Mouse (Mus musculus) MEL (cell line): ENCODE measurements around the gene Pank4. TPM values are rescaled to one million over a fixed set of nuclear protein-coding genes. Genes with fewer than 3 reads are reported as not detected.

Source experiments
- DNase-seq: peaks from one replicate; pipeline ENCODE4 v3.0.0; 2011; ENCODE audit warnings: low read depth, low spot score
- H3K27ac ChIP-seq: 2 replicates; pipeline ENCODE4 v1.5.1; 2012; ENCODE audit warnings: low read depth, mild to moderate bottlenecking, control low read depth, low read length, moderate library complexity; ENCODE audit not compliant: control insufficient read depth
- H3K27me3 ChIP-seq, 2 experiments: fragments of 150-350 bp in 1 of 2; sonication (generic) in 1 of 2; 2 replicates each; pipeline ENCODE4 v1.6.1; 2012; ENCODE audit warnings: low read length in 2 of 2, mild to moderate bottlenecking in 2 of 2, improper control_type of control experiment in 1 of 2, moderate library complexity in 1 of 2; ENCODE audit not compliant: insufficient read depth in 2 of 2, control insufficient read depth in 1 of 2
- H3K36me3 ChIP-seq, 2 experiments: 2 replicates each; pipeline ENCODE4 v1.6.1; 2012 to 2014; ENCODE audit warnings: low read length in 2 of 2, improper control_type of control experiment in 1 of 2, inconsistent platforms in 1 of 2, mild to moderate bottlenecking in 1 of 2; ENCODE audit not compliant: insufficient read depth in 2 of 2, control insufficient read depth in 1 of 2
- H3K4me1 ChIP-seq, 2 experiments: fragments of 150-350 bp in 1 of 2; sonication (generic) in 1 of 2; 2 replicates each; pipeline ENCODE4 v1.6.1; 2012; ENCODE audit warnings: low read length in 2 of 2, improper control_type of control experiment in 1 of 2, mild to moderate bottlenecking in 1 of 2; ENCODE audit not compliant: insufficient read depth in 2 of 2, control insufficient read depth in 1 of 2
- H3K4me3 ChIP-seq, 2 experiments: fragments of 150-350 bp in 1 of 2; sonication (generic) in 1 of 2; 2 replicates each; pipeline ENCODE4 v1.5.1; 2012; ENCODE audit warnings: low read depth in 2 of 2, low read length in 2 of 2, mild to moderate bottlenecking in 2 of 2, moderate library complexity in 2 of 2, control low read depth in 1 of 2, improper control_type of control experiment in 1 of 2; ENCODE audit not compliant: control insufficient read depth in 1 of 2, insufficient read depth in 1 of 2
- H3K79me2 ChIP-seq: 2 replicates; pipeline ENCODE4 v1.6.1; 2012; ENCODE audit warnings: mild to moderate bottlenecking, low read length, moderate library complexity; ENCODE audit not compliant: control insufficient read depth, poor library complexity, insufficient read depth
- H3K9ac ChIP-seq: 2 replicates; pipeline ENCODE4 v1.6.1; 2012; ENCODE audit warnings: low read depth, mild to moderate bottlenecking, control low read depth, low read length, moderate library complexity; ENCODE audit not compliant: control insufficient read depth, poor library complexity, severe bottlenecking
- H3K9me3 ChIP-seq: fragments of 150-350 bp; sonication (generic); replicated peaks from 2 replicates; pipeline ENCODE4 v1.6.1; 2012; ENCODE audit warnings: mild to moderate bottlenecking, low read length, improper control_type of control experiment, moderate library complexity; ENCODE audit not compliant: insufficient read depth
- BHLHE40 ChIP-seq: IDR thresholded peaks from 2 replicates; pipeline ENCODE4 v1.6.1; 2012; ENCODE audit warnings: low read depth, mild to moderate bottlenecking, inconsistent platforms, low read length, improper control_type of control experiment, borderline replicate concordance
- CHD2 ChIP-seq: IDR thresholded peaks from 2 replicates; pipeline ENCODE4 v1.6.1; 2011; ENCODE audit warnings: low read length, improper control_type of control experiment
- CTCF ChIP-seq, 3 experiments: IDR thresholded peaks in 2 of 3; conservative IDR thresholded peaks in 1 of 3; 2 replicates each; pipeline ENCODE4 v1.5.1; 2011 to 2012; ENCODE audit warnings: low read length in 3 of 3, low read depth in 2 of 3, mild to moderate bottlenecking in 2 of 3, improper control_type of control experiment in 1 of 3, inconsistent platforms in 1 of 3, mixed read lengths in 1 of 3, moderate library complexity in 1 of 3; ENCODE audit not compliant: control insufficient read depth in 1 of 3, insufficient read depth in 1 of 3, poor library complexity in 1 of 3, severe bottlenecking in 1 of 3
- ETS1 ChIP-seq: IDR thresholded peaks from 2 replicates; pipeline ENCODE4 v1.6.1; 2012; ENCODE audit warnings: low read depth, mild to moderate bottlenecking, inconsistent platforms, low read length, improper control_type of control experiment, moderate library complexity
- GABPA ChIP-seq: IDR thresholded peaks from 2 replicates; pipeline ENCODE4 v1.6.1; 2012; ENCODE audit warnings: low read depth, mild to moderate bottlenecking, inconsistent platforms, low read length, improper control_type of control experiment, moderate library complexity
- KAT2A ChIP-seq: conservative IDR thresholded peaks from 2 replicates; pipeline ENCODE4 v1.6.1; 2012; ENCODE audit warnings: low read depth, low read length, improper control_type of control experiment, inconsistent platforms
- MAX ChIP-seq: IDR thresholded peaks from 2 replicates; pipeline ENCODE4 v1.6.1; 2011; ENCODE audit warnings: low read length, improper control_type of control experiment
- MAZ ChIP-seq: IDR thresholded peaks from 2 replicates; pipeline ENCODE4 v1.6.1; 2012; ENCODE audit warnings: low read depth, mild to moderate bottlenecking, inconsistent platforms, low read length, improper control_type of control experiment
- NRF1 ChIP-seq: IDR thresholded peaks from 2 replicates; pipeline ENCODE4 v1.6.1; 2014; ENCODE audit warnings: low read depth, mild to moderate bottlenecking, inconsistent platforms, low read length, improper control_type of control experiment, moderate library complexity; ENCODE audit not compliant: poor library complexity, insufficient read depth, severe bottlenecking
- POLR2A ChIP-seq, 2 experiments: IDR thresholded peaks; 2 replicates each; pipeline ENCODE4 v1.6.1; 2011 to 2012; ENCODE audit warnings: low read length in 2 of 2, mild to moderate bottlenecking in 2 of 2, control low read depth in 1 of 2, improper control_type of control experiment in 1 of 2, low read depth in 1 of 2, moderate library complexity in 1 of 2; ENCODE audit not compliant: control insufficient read depth in 1 of 2, insufficient read depth in 1 of 2, poor library complexity in 1 of 2
- POLR2AphosphoS5 ChIP-seq: IDR thresholded peaks from 2 replicates; pipeline ENCODE4 v1.6.1; 2012; ENCODE audit warnings: low read depth, borderline replicate concordance, mild to moderate bottlenecking, inconsistent platforms, low read length, moderate library complexity, mixed read lengths
- RCOR1 ChIP-seq: IDR thresholded peaks from 2 replicates; pipeline ENCODE4 v1.6.1; 2012; ENCODE audit warnings: low read depth, mild to moderate bottlenecking, inconsistent platforms, low read length, improper control_type of control experiment
- TCF12 ChIP-seq: IDR thresholded peaks from 2 replicates; pipeline ENCODE4 v1.6.1; 2014; ENCODE audit warnings: low read depth, mild to moderate bottlenecking, inconsistent platforms, low read length, improper control_type of control experiment, moderate library complexity
- UBTF ChIP-seq: IDR thresholded peaks from 2 replicates; pipeline ENCODE4 v1.6.1; 2012; ENCODE audit warnings: low read depth, mild to moderate bottlenecking, inconsistent platforms, low read length, improper control_type of control experiment, moderate library complexity, borderline replicate concordance; ENCODE audit not compliant: insufficient read depth
- USF2 ChIP-seq, 2 experiments: IDR thresholded peaks; 2 replicates each; pipeline ENCODE4 v1.6.1; 2011 to 2012; ENCODE audit warnings: improper control_type of control experiment in 2 of 2, low read length in 2 of 2, borderline replicate concordance in 1 of 2, inconsistent platforms in 1 of 2, low read depth in 1 of 2, mild to moderate bottlenecking in 1 of 2; ENCODE audit not compliant: insufficient read depth in 1 of 2
- ZC3H11A ChIP-seq: IDR thresholded peaks from 2 replicates; pipeline ENCODE4 v1.6.1; 2012; ENCODE audit warnings: low read depth, mild to moderate bottlenecking, inconsistent platforms, low read length, improper control_type of control experiment
- ZKSCAN1 ChIP-seq: IDR thresholded peaks from 2 replicates; pipeline ENCODE4 v1.6.1; 2012; ENCODE audit warnings: low read depth, mild to moderate bottlenecking, inconsistent platforms, low read length, improper control_type of control experiment, moderate library complexity
- ZNF384 ChIP-seq: IDR thresholded peaks from 2 replicates; pipeline ENCODE4 v1.6.1; 2012; ENCODE audit warnings: low read depth, mild to moderate bottlenecking, inconsistent platforms, low read length, improper control_type of control experiment
- polyA plus RNA-seq, 2 experiments: library from polyadenylated mRNA; stranded (reverse) in 1 of 2; unstranded in 1 of 2; fragments of >175 nt in 1 of 2; fragments of >200 nt in 1 of 2; gene quantifications; 2 replicates each; pipeline versions ENCODE4 v1.2.1 to v1.2.4; 2012; ENCODE audit warnings: low replicate concordance in 2 of 2, low read depth in 1 of 2; ENCODE audit not compliant: insufficient read length in 2 of 2, insufficient read depth in 1 of 2, missing spikeins in 1 of 2
- total RNA-seq: library from RNA; depleted of rRNA; stranded (reverse); fragments of 300-350 nt; gene quantifications from 2 replicates; pipeline ENCODE4 v1.2.3, GENCODE M21; 2012

Gene Pank4
- total and polyA plus RNA-seq, 3 experiments: 38.4 to 55.5 TPM; not detected in 1

GRCm38 (mm10) chr4:154999379-154999778, 35.5 kb downstream of the Pank4 start:
- DNase-seq: no peak
- TF ChIP-seq ETS1: no peak
- no peak for TF ChIP-seq POLR2A (IDR thresholded peaks at IDR 0.05; ENCODE audit: control insufficient read depth in 1 of 2, insufficient read depth in 1 of 2, low read depth in 1 of 2, low read length in 2 of 2, poor library complexity in 1 of 2)
- no peak for TF ChIP-seq NRF1
- TF ChIP-seq ZKSCAN1: no peak
- TF ChIP-seq CHD2: no peak
- no peak for TF ChIP-seq UBTF
- no peak for TF ChIP-seq POLR2AphosphoS5
- TF ChIP-seq CTCF (IDR thresholded peaks at IDR 0.05 in 2 of 3, conservative IDR thresholded peaks at IDR 0.05 in 1 of 3; ENCODE audit: control insufficient read depth in 1 of 3, insufficient read depth in 1 of 3, low read depth in 2 of 3, low read length in 3 of 3, poor library complexity in 1 of 3, severe bottlenecking in 1 of 3): no peak
- TF ChIP-seq USF2 (IDR thresholded peaks at IDR 0.05; ENCODE audit: borderline replicate concordance in 1 of 2, insufficient read depth in 1 of 2, low read depth in 1 of 2, low read length in 2 of 2): no peak
- TF ChIP-seq ZNF384: no peak
- TF ChIP-seq BHLHE40: no peak
- TF ChIP-seq ZC3H11A: no peak
- TF ChIP-seq MAZ: no peak
- no peak for TF ChIP-seq RCOR1
- no peak for TF ChIP-seq MAX
- TF ChIP-seq TCF12: no peak
- no peak for TF ChIP-seq KAT2A
- no peak overlapping the region for H3K9ac ChIP-seq
- H3K79me2 ChIP-seq: no peaks in the 10 kb centered on the region
- H3K4me3 ChIP-seq: no peak overlapping the region
- H3K4me1 ChIP-seq: no peaks in the 10 kb centered on the region
- H3K36me3 ChIP-seq: no peaks in the 10 kb centered on the region
- no peaks in the 10 kb centered on the region for H3K9me3 ChIP-seq
- no peaks in the 10 kb centered on the region for H3K27me3 ChIP-seq
- no peak overlapping the region for H3K27ac ChIP-seq

DNA sequence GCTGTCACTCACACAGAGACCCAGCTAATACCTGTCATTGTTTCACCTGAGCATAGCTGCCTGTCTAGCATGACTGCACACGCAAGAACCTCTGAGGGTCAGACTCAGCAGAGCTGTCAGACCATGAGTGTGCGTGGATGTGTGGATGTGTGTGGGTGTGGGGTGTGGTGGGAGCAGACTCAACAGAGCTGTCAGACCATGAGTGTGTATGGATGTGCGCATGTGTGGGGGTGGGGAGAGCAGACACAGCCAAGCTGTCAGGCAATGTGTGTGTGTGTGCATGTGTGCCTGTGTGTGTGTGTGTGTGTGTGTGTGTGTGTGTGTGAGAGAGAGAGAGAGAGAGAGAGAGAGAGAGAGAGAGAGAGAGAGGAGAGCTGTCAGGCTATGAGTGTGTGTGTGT, 41.4 kb downstream of the Pank4 start:
- Histone ChIP-seq H3K79me2 (no peaks in the 10 kb centered on the region), H3K27ac (no peak overlapping the region), H3K4me3 (no peak overlapping the region), H3K36me3 (no peaks in the 10 kb centered on the region), H3K4me1 (no peaks in the 10 kb centered on the region), H3K27me3 (no peaks in the 10 kb centered on the region), H3K9me3 (no peaks in the 10 kb centered on the region), H3K9ac (no peak overlapping the region)
- no peak for DNase-seq
- TF ChIP-seq GABPA: no peak
